Mouse (Mus musculus): Measurements from ENCODE around the gene Tenm2. TPM values are rescaled to one million over a fixed set of nuclear protein-coding genes. Genes with fewer than 3 reads are reported as not detected.

Tenm2 gene
- polyA plus RNA-seq, 1 experiment from 2014 or later = 0.01 TPM

GRCm38 (mm10) chr11:36353252-36353651 lies 882.5 kb downstream of the Tenm2 start:
- Histone ChIP-seq H3K4me1 (ENCODE audit: control insufficient read depth, low read depth, low read length) (no peaks in the 10 kb centered on the region), H3K27ac (ENCODE audit: low read length) (no peak overlapping the region), H3K9me3 (replicated peaks; ENCODE audit: control insufficient read depth, low read length) (no peaks in the 10 kb centered on the region), H3K36me3 (ENCODE audit: control insufficient read depth, insufficient read depth) (no peaks in the 10 kb centered on the region), H3K4me3 (ENCODE audit: low read depth, low read length) (no peak overlapping the region), H3K27me3 (ENCODE audit: control insufficient read depth, insufficient read depth, low read depth, low read length) (no peaks in the 10 kb centered on the region), H3K4me2 (ENCODE audit: low read depth, low read length) (no peak overlapping the region), H3K9ac (ENCODE audit: low read depth, low read length) (no peak overlapping the region)
- WGBS (ENCODE audit: insufficient replicate concordance) = 54% methylated on average over 1 of the region's 1 CpGs
- no peak for ATAC-seq (ENCODE audit: low read depth)

- no peak for ATAC-seq (ENCODE audit: low read depth)
- no peaks in the 10 kb centered on the region for H3K9me3 ChIP-seq (replicated peaks; ENCODE audit: control insufficient read depth, low read length)
- no peaks in the 10 kb centered on the region for H3K36me3 ChIP-seq (ENCODE audit: control insufficient read depth, insufficient read depth)
- 53% methylated on average over 6 of the region's 6 CpGs for WGBS (ENCODE audit: insufficient replicate concordance)
- no peaks in the 10 kb centered on the region for H3K27me3 ChIP-seq (ENCODE audit: control insufficient read depth, insufficient read depth, low read depth, low read length)
- H3K27ac ChIP-seq (ENCODE audit: low read length) = no peak overlapping the region
- no peak overlapping the region for H3K4me3 ChIP-seq (ENCODE audit: low read depth, low read length)
- no peaks in the 10 kb centered on the region for H3K4me1 ChIP-seq (ENCODE audit: control insufficient read depth, low read depth, low read length)
- no peak overlapping the region for H3K4me2 ChIP-seq (ENCODE audit: low read depth, low read length)
- no peak overlapping the region for H3K9ac ChIP-seq (ENCODE audit: low read depth, low read length)
Observed at GRCm38 (mm10) chr11:36351752-36352151, 884.0 kb downstream of the Tenm2 start.

GRCm38 (mm10) chr11:36351341-36351740 lies 884.4 kb downstream of the Tenm2 start:
- no peaks in the 10 kb centered on the region for H3K36me3 ChIP-seq (ENCODE audit: control insufficient read depth, insufficient read depth)
- no peak overlapping the region for H3K27ac ChIP-seq (ENCODE audit: low read length)

GRCm38 (mm10) chr11:36350264-36350663 lies 885.5 kb downstream of the Tenm2 start:
- Histone ChIP-seq H3K9me3 (replicated peaks; ENCODE audit: control insufficient read depth, low read length) (no peaks in the 10 kb centered on the region), H3K27ac (ENCODE audit: low read length) (no peak overlapping the region), H3K36me3 (ENCODE audit: control insufficient read depth, insufficient read depth) (no peaks in the 10 kb centered on the region), H3K27me3 (ENCODE audit: control insufficient read depth, insufficient read depth, low read depth, low read length) (no peaks in the 10 kb centered on the region), H3K4me2 (ENCODE audit: low read depth, low read length) (no peak overlapping the region), H3K4me3 (ENCODE audit: low read depth, low read length) (no peak overlapping the region), H3K4me1 (ENCODE audit: control insufficient read depth, low read depth, low read length) (no peaks in the 10 kb centered on the region), H3K9ac (ENCODE audit: low read depth, low read length) (no peak overlapping the region)
- WGBS (ENCODE audit: insufficient replicate concordance) = 68% methylated on average over 1 of the region's 1 CpGs
- no peak for ATAC-seq (ENCODE audit: low read depth)

More at GRCm38 (mm10) chr11:36351341-36351740, 884.4 kb downstream of the Tenm2 start:
- Histone ChIP-seq H3K4me3 (ENCODE audit: low read depth, low read length) (no peak overlapping the region), H3K4me2 (ENCODE audit: low read depth, low read length) (no peak overlapping the region), H3K27me3 (ENCODE audit: control insufficient read depth, insufficient read depth, low read depth, low read length) (no peaks in the 10 kb centered on the region), H3K9me3 (replicated peaks; ENCODE audit: control insufficient read depth, low read length) (no peaks in the 10 kb centered on the region), H3K4me1 (ENCODE audit: control insufficient read depth, low read depth, low read length) (no peaks in the 10 kb centered on the region), H3K9ac (ENCODE audit: low read depth, low read length) (no peak overlapping the region)
- no peak for ATAC-seq (ENCODE audit: low read depth)
- WGBS (ENCODE audit: insufficient replicate concordance) = 52% methylated on average over 6 of the region's 6 CpGs

- no peak for ATAC-seq (ENCODE audit: low read depth)
- H3K4me2 ChIP-seq (ENCODE audit: low read depth, low read length) = no peak overlapping the region
- no peaks in the 10 kb centered on the region for H3K4me1 ChIP-seq (ENCODE audit: control insufficient read depth, low read depth, low read length)
- no peaks in the 10 kb centered on the region for H3K9me3 ChIP-seq (replicated peaks; ENCODE audit: control insufficient read depth, low read length)
- H3K27me3 ChIP-seq (ENCODE audit: control insufficient read depth, insufficient read depth, low read depth, low read length) = no peaks in the 10 kb centered on the region
- no peak overlapping the region for H3K4me3 ChIP-seq (ENCODE audit: low read depth, low read length)
- no peak overlapping the region for H3K27ac ChIP-seq (ENCODE audit: low read length)
- no peaks in the 10 kb centered on the region for H3K36me3 ChIP-seq (ENCODE audit: control insufficient read depth, insufficient read depth)
- WGBS (ENCODE audit: insufficient replicate concordance) = 53% methylated on average over 2 of the region's 2 CpGs
- H3K9ac ChIP-seq (ENCODE audit: low read depth, low read length) = no peak overlapping the region
Observed at GRCm38 (mm10) chr11:36349856-36350255, 885.9 kb downstream of the Tenm2 start.

GRCm38 (mm10) chr11:36341799-36342198 lies 894.0 kb downstream of the Tenm2 start:
- Histone ChIP-seq H3K4me2 (ENCODE audit: low read depth, low read length) (no peak overlapping the region), H3K27ac (ENCODE audit: low read length) (no peak overlapping the region), H3K4me1 (ENCODE audit: control insufficient read depth, low read depth, low read length) (no peaks in the 10 kb centered on the region), H3K27me3 (ENCODE audit: control insufficient read depth, insufficient read depth, low read depth, low read length) (no peaks in the 10 kb centered on the region), H3K9me3 (replicated peaks; ENCODE audit: control insufficient read depth, low read length) (no peaks in the 10 kb centered on the region), H3K4me3 (ENCODE audit: low read depth, low read length) (no peak overlapping the region), H3K36me3 (ENCODE audit: control insufficient read depth, insufficient read depth) (no peaks in the 10 kb centered on the region), H3K9ac (ENCODE audit: low read depth, low read length) (no peak overlapping the region)
- WGBS (ENCODE audit: insufficient replicate concordance) = 51% methylated on average over 3 of the region's 3 CpGs
- ATAC-seq (ENCODE audit: low read depth) = no peak

GRCm38 (mm10) chr11:36338424-36338823 lies 897.3 kb downstream of the Tenm2 start:
- Histone ChIP-seq H3K4me3 (ENCODE audit: low read depth, low read length) (no peak overlapping the region), H3K9ac (ENCODE audit: low read depth, low read length) (no peak overlapping the region), H3K36me3 (ENCODE audit: control insufficient read depth, insufficient read depth) (no peaks in the 10 kb centered on the region), H3K4me1 (ENCODE audit: control insufficient read depth, low read depth, low read length) (no peaks in the 10 kb centered on the region), H3K4me2 (ENCODE audit: low read depth, low read length) (no peak overlapping the region), H3K27me3 (ENCODE audit: control insufficient read depth, insufficient read depth, low read depth, low read length) (no peaks in the 10 kb centered on the region), H3K9me3 (replicated peaks; ENCODE audit: control insufficient read depth, low read length) (no peaks in the 10 kb centered on the region), H3K27ac (ENCODE audit: low read length) (no peak overlapping the region)
- ATAC-seq (ENCODE audit: low read depth) = no peak
- WGBS (ENCODE audit: insufficient replicate concordance) = 54% methylated on average over 4 of the region's 4 CpGs

- 64% methylated on average over 6 of the region's 6 CpGs for WGBS (ENCODE audit: insufficient replicate concordance)
- Histone ChIP-seq H3K27ac (ENCODE audit: low read length) (no peak overlapping the region), H3K9me3 (replicated peaks; ENCODE audit: control insufficient read depth, low read length) (no peaks in the 10 kb centered on the region), H3K4me3 (ENCODE audit: low read depth, low read length) (no peak overlapping the region), H3K9ac (ENCODE audit: low read depth, low read length) (no peak overlapping the region), H3K4me2 (ENCODE audit: low read depth, low read length) (no peak overlapping the region), H3K36me3 (ENCODE audit: control insufficient read depth, insufficient read depth) (no peaks in the 10 kb centered on the region), H3K27me3 (ENCODE audit: control insufficient read depth, insufficient read depth, low read depth, low read length) (no peaks in the 10 kb centered on the region), H3K4me1 (ENCODE audit: control insufficient read depth, low read depth, low read length) (no peaks in the 10 kb centered on the region)
- no peak for ATAC-seq (ENCODE audit: low read depth)
Observed at GRCm38 (mm10) chr11:36337063-36337462, 898.7 kb downstream of the Tenm2 start.

GRCm38 (mm10) chr11:36335147-36335546 lies 900.6 kb downstream of the Tenm2 start:
- Histone ChIP-seq H3K9ac (ENCODE audit: low read depth, low read length) (no peak overlapping the region), H3K4me2 (ENCODE audit: low read depth, low read length) (no peak overlapping the region), H3K9me3 (replicated peaks; ENCODE audit: control insufficient read depth, low read length) (no peaks in the 10 kb centered on the region), H3K4me1 (ENCODE audit: control insufficient read depth, low read depth, low read length) (no peaks in the 10 kb centered on the region), H3K27ac (ENCODE audit: low read length) (no peak overlapping the region), H3K27me3 (ENCODE audit: control insufficient read depth, insufficient read depth, low read depth, low read length) (no peaks in the 10 kb centered on the region), H3K36me3 (ENCODE audit: control insufficient read depth, insufficient read depth) (no peaks in the 10 kb centered on the region), H3K4me3 (ENCODE audit: low read depth, low read length) (no peak overlapping the region)
- no peak for ATAC-seq (ENCODE audit: low read depth)
- WGBS (ENCODE audit: insufficient replicate concordance) = 59% methylated on average over 5 of the region's 5 CpGs

All from liver, embryonic 16.5 days (tissue).